Mouse (Mus musculus): ENCODE results near the gene Vmn1r43. TPM values are rescaled to one million over a fixed set of nuclear protein-coding genes. Genes with fewer than 3 reads are reported as not detected.
"Not testable (repeated sequence)": the region's sequence is repeated elsewhere in the genome, so short reads cannot be mapped to it uniquely, and the experiment has no call there.

The Vmn1r43 gene
- polyA plus RNA-seq (2015; fragmentation: Nextera tagmentation; extraction: Ambion mirVana), result not detected in 2 replicates

GRCm38 (mm10) chr6:89876313-89876712 is at the start of gene Vmn1r43, which contains the start of gene Vmn1r42:
Gene Vmn1r43 (minus strand): TSS chr6:89876413.
Gene Vmn1r42 (minus strand): TSS chr6:89876413.
- not testable (repeated sequence) for H3K4me2 ChIP-seq (ENCODE audit: low read depth, low read length); DNase-seq; H3K4me3 ChIP-seq (ENCODE audit: low read depth, low read length); H3K9ac ChIP-seq (replicated peaks); H3K9me3 ChIP-seq (ENCODE audit: low read length); H3K27me3 ChIP-seq (ENCODE audit: insufficient read depth, low read length); H3K36me3 ChIP-seq (replicated peaks; ENCODE audit: insufficient read depth, low read length); H3K27ac ChIP-seq (ENCODE audit: low read depth); ATAC-seq; H3K4me1 ChIP-seq (ENCODE audit: insufficient read depth)
- WGBS (ENCODE audit: insufficient replicate concordance), result 66% methylated on average over 3 of the region's 3 CpGs

DNA sequence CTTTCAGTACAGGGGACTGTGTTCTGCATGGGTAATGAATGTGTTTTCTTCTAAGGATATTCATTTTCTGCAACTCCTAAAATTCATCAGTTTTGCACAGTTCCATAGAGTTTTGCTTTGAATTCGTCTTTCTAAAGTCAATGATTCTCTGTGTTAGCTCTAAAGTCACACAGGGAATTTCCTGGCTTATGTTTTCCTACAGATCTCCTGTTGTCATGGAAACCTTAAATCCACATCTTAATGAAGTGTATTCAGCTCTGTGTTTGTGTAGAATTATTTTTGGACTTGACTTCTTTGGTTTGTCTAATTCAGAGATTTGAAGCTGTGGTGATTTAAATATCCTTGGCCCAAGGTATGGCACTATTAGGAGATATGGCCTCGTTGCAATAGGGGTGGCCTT is 7.6 kb upstream of the Vmn1r43 start:
- no peak overlapping the region for H3K9ac ChIP-seq (replicated peaks)

DNA sequence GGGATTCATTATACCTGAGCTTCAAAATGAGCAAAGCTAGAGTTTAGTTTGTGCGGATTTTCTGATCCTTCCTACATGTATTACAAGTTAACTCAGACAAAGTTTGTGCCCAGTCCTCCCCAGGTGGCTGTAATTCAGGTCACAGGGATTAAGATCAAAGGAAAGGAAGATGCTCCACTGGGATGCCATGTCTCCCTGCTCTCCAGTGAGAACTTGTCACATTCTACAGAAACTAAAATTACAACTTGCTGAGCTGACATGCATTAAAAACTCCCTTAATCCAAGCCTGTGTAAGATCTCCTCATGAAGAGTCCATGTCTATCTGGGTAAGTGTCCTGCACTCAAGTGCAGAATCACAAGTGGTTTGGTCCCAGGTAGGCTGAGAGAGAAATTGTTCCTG is 7.1 kb upstream of the Vmn1r43 start, which contains the start of gene Vmn1r44:
Gene Vmn1r44, plus strand, starts transcription at position 301 of the 400 bp plus-strand sequence.
- no peaks in the 10 kb centered on the region for H3K36me3 ChIP-seq (replicated peaks; ENCODE audit: insufficient read depth, low read length)
- no peak within 1 kb of the TSS for H3K4me2 ChIP-seq (ENCODE audit: low read depth, low read length)
- no peak within 1 kb of the TSS for H3K4me3 ChIP-seq (ENCODE audit: low read depth, low read length)
- H3K27me3 ChIP-seq (ENCODE audit: insufficient read depth, low read length), result no peaks in the 10 kb centered on the region
- no peak within 1 kb of the TSS for H3K27ac ChIP-seq (ENCODE audit: low read depth)
- H3K9me3 ChIP-seq (ENCODE audit: low read length), result no peaks in the 10 kb centered on the region
- DNase-seq, result no peak
- H3K4me1 ChIP-seq (ENCODE audit: insufficient read depth), result no peaks in the 10 kb centered on the region
- no peak for ATAC-seq
- H3K9ac ChIP-seq (replicated peaks), result no peak within 1 kb of the TSS
- TF ChIP-seq CTCF (IDR thresholded peaks at IDR 0.05; ENCODE audit: low read depth) (no peak), EP300 (IDR thresholded peaks at IDR 0.05; ENCODE audit: low read depth) (no peak)
- WGBS (ENCODE audit: insufficient replicate concordance), result 65% methylated on average over 1 of the region's 1 CpGs

More for the DNA sequence above, 7.6 kb upstream of the Vmn1r43 start:
- H3K9me3 ChIP-seq (ENCODE audit: low read length), result no peaks in the 10 kb centered on the region
- H3K36me3 ChIP-seq (replicated peaks; ENCODE audit: insufficient read depth, low read length), result no peaks in the 10 kb centered on the region
- no peak overlapping the region for H3K27ac ChIP-seq (ENCODE audit: low read depth)
- no peaks in the 10 kb centered on the region for H3K27me3 ChIP-seq (ENCODE audit: insufficient read depth, low read length)
- no peak overlapping the region for H3K4me2 ChIP-seq (ENCODE audit: low read depth, low read length)
- WGBS (ENCODE audit: insufficient replicate concordance), result 39% methylated on average over 2 of the region's 2 CpGs
- H3K4me3 ChIP-seq (ENCODE audit: low read depth, low read length), result no peak overlapping the region
- DNase-seq (no peak), ATAC-seq (no peak)
- TF ChIP-seq EP300 (IDR thresholded peaks at IDR 0.05; ENCODE audit: low read depth) (no peak), CTCF (IDR thresholded peaks at IDR 0.05; ENCODE audit: low read depth) (no peak)
- H3K4me1 ChIP-seq (ENCODE audit: insufficient read depth), result no peaks in the 10 kb centered on the region

DNA sequence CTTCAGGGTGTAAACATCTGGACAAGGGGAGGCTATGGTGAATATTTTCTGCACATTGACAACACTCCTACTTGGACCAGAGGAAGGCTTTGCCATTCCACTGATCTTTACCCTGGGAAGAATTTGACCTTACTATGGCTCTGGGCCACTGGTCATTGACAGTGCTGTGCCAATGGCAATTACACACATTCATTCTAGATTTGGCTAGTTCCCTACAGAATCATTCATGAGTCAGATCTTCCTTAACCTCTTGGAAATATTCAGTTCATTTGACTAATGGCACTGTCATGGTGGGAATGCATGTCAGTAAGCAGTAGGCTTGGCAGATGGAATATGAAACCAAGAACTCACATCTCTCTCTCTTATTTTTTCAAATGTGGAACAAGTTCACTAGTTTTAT is 4.7 kb upstream of the Vmn1r43 start:
- Histone ChIP-seq H3K4me2 (ENCODE audit: low read depth, low read length) (no peak overlapping the region), H3K27me3 (ENCODE audit: insufficient read depth, low read length) (no peaks in the 10 kb centered on the region), H3K9me3 (ENCODE audit: low read length) (no peaks in the 10 kb centered on the region), H3K36me3 (replicated peaks; ENCODE audit: insufficient read depth, low read length) (no peaks in the 10 kb centered on the region), H3K4me3 (ENCODE audit: low read depth, low read length) (no peak overlapping the region), H3K9ac (replicated peaks) (no peak overlapping the region), H3K27ac (ENCODE audit: low read depth) (no peak overlapping the region), H3K4me1 (ENCODE audit: insufficient read depth) (no peaks in the 10 kb centered on the region)
- ATAC-seq (no peak), DNase-seq (no peak)
- no peak for TF ChIP-seq CTCF (IDR thresholded peaks at IDR 0.05; ENCODE audit: low read depth)
- no peak for TF ChIP-seq EP300 (IDR thresholded peaks at IDR 0.05; ENCODE audit: low read depth)

DNA sequence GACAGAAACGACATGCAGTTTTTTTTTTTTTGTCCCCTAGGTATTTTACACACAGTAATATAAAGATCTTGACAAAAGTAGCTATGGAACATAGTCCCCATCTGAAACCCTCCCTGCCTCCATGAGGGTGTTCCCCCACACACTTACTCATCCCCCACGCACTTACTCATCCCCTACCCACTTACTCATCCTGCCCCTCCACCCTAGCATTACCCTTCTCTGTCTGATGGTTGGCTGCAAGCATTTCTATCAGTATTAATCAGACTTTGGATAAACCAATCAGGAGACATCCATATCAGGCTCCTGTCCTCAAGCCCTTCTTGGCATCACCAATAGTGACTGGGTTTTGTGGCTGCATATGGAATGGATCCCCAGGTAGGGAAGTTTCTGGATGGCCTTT is 750 bp upstream of the Vmn1r43 start:
- Histone ChIP-seq H3K27ac (ENCODE audit: low read depth) (no peak overlapping the region), H3K4me2 (ENCODE audit: low read depth, low read length) (no peak overlapping the region), H3K27me3 (ENCODE audit: insufficient read depth, low read length) (no peaks in the 10 kb centered on the region), H3K4me1 (ENCODE audit: insufficient read depth) (no peaks in the 10 kb centered on the region), H3K9ac (replicated peaks) (no peak overlapping the region), H3K9me3 (ENCODE audit: low read length) (no peaks in the 10 kb centered on the region), H3K4me3 (ENCODE audit: low read depth, low read length) (no peak overlapping the region), H3K36me3 (replicated peaks; ENCODE audit: insufficient read depth, low read length) (no peaks in the 10 kb centered on the region)
- no peak for ATAC-seq
- 56% methylated on average over 2 of the region's 2 CpGs for WGBS (ENCODE audit: insufficient replicate concordance)
- TF ChIP-seq EP300 (IDR thresholded peaks at IDR 0.05; ENCODE audit: low read depth) (no peak), CTCF (IDR thresholded peaks at IDR 0.05; ENCODE audit: low read depth) (no peak)
- DNase-seq, result no peak

GRCm38 (mm10) chr6:89867976-89868375 is 8.2 kb downstream of the Vmn1r43 start:
- TF ChIP-seq EP300 (IDR thresholded peaks at IDR 0.05; ENCODE audit: low read depth) (no peak), CTCF (IDR thresholded peaks at IDR 0.05; ENCODE audit: low read depth) (no peak)
- H3K4me1 ChIP-seq (ENCODE audit: insufficient read depth), result no peaks in the 10 kb centered on the region
- peaks cover 5% of the 10 kb centered on the region for H3K9me3 ChIP-seq (ENCODE audit: low read length)
- H3K9ac ChIP-seq (replicated peaks), result no peak overlapping the region
- no peak overlapping the region for H3K27ac ChIP-seq (ENCODE audit: low read depth)
- H3K27me3 ChIP-seq (ENCODE audit: insufficient read depth, low read length), result no peaks in the 10 kb centered on the region
- no peak for ATAC-seq
- DNase-seq, result no peak
- H3K4me2 ChIP-seq (ENCODE audit: low read depth, low read length), result no peak overlapping the region
- no peak overlapping the region for H3K4me3 ChIP-seq (ENCODE audit: low read depth, low read length)
- WGBS (ENCODE audit: insufficient replicate concordance), result 89% methylated on average over 2 of the region's 2 CpGs
- H3K36me3 ChIP-seq (replicated peaks; ENCODE audit: insufficient read depth, low read length), result no peaks in the 10 kb centered on the region

GRCm38 (mm10) chr6:89867276-89867675 is 8.9 kb downstream of the Vmn1r43 start:
- H3K9ac ChIP-seq (replicated peaks), result no peak overlapping the region
- DNase-seq (no peak), ATAC-seq (no peak)
- no peak overlapping the region for H3K4me2 ChIP-seq (ENCODE audit: low read depth, low read length)
- H3K27ac ChIP-seq (ENCODE audit: low read depth), result no peak overlapping the region
- H3K9me3 ChIP-seq (ENCODE audit: low read length), result peaks cover 5% of the 10 kb centered on the region
- no peaks in the 10 kb centered on the region for H3K27me3 ChIP-seq (ENCODE audit: insufficient read depth, low read length)
- no peaks in the 10 kb centered on the region for H3K4me1 ChIP-seq (ENCODE audit: insufficient read depth)
- no peaks in the 10 kb centered on the region for H3K36me3 ChIP-seq (replicated peaks; ENCODE audit: insufficient read depth, low read length)
- TF ChIP-seq EP300 (IDR thresholded peaks at IDR 0.05; ENCODE audit: low read depth) (no peak), CTCF (IDR thresholded peaks at IDR 0.05; ENCODE audit: low read depth) (no peak)
- no peak overlapping the region for H3K4me3 ChIP-seq (ENCODE audit: low read depth, low read length)
- 63% methylated on average over 2 of the region's 2 CpGs for WGBS (ENCODE audit: insufficient replicate concordance)

Data from liver, postnatal 0 days (tissue).